Mouse (Mus musculus) brain, embryonic 14.5 days (tissue): ENCODE data around the gene Rnf103. TPM values are rescaled to one million over a fixed set of nuclear protein-coding genes. Genes with fewer than 3 reads are reported as not detected.
A peak's percentile ranks its signal among the peaks of the same experiment; 100 is the strongest.

Source experiments
- DNase-seq: peaks from one replicate; pipeline ENCODE4 v3.0.0-alpha.2; 2011; ENCODE audit warnings: low read depth
- CTCF ChIP-seq: fragments of 200-500 bp; IDR thresholded peaks from 2 replicates; pipeline ENCODE4 v1.5.1; 2012; ENCODE audit warnings: inconsistent platforms, mild to moderate bottlenecking, moderate library complexity, borderline replicate concordance; ENCODE audit not compliant: insufficient read depth, insufficient read length; ENCODE audit errors: extremely low read depth
- POLR2A ChIP-seq: fragments of 200-500 bp; IDR thresholded peaks from 2 replicates; pipeline ENCODE4 v1.6.1; 2012; ENCODE audit warnings: mild to moderate bottlenecking, inconsistent platforms, borderline replicate concordance; ENCODE audit not compliant: poor library complexity, insufficient read depth, insufficient read length, severe bottlenecking; ENCODE audit errors: extremely low read depth
- polyA plus RNA-seq: library from polyadenylated mRNA; depleted of rRNA; stranded (reverse); fragments of >200 nt; gene quantifications from 2 replicates; pipeline ENCODE4 v1.2.3, GENCODE M21; 2012; rRNA removed

Rnf103 gene
- polyA plus RNA-seq, 1 experiment: 25.1 TPM

DNA sequence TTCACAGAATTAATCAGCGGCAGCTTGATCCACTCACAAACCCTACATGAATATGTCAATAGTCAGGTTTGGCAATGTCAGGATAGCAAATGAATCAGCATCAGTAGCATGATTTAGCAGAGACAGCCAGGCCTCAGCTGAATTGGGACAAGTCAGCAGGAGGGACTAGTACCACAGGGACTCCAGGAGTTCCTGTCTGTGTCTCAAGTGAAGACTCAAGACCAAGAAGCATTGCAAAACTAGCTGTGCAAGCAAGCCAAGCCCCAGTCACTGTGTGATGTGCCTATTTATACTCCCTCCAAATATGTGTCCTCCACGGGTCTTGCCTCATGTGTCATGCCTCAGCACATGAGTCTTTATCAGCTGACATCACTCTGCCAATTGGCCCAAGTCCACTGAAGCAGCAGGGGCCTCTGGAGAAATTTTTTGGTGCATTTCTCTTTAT is 61.8 kb downstream of the Rnf103 start:
- TF ChIP-seq CTCF: no peak
- no peak for TF ChIP-seq POLR2A
- peak; percentile 1 for DNase-seq

DNA sequence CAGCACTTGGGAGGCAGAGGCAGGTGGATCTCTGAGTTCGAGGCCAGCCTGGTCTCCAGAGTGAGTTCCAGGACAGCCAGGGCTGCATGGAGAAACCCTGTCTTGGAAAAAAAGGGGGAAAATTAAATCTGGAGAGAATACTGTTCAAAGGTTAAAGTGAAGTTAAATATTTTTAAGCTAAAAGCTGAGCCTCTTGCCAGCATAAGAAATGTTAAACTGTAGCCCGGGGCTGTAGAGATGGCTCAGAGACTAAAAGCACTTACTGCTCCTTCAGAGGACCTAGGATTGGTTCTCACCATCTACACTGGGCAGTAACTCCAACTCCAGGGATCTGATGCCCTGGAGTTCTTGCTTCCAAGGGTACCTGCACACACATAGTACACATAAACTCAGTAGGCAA is 63.1 kb downstream of the Rnf103 start:
- no peak for TF ChIP-seq CTCF
- no peak for TF ChIP-seq POLR2A
- DNase-seq: no peak

Other genes with a start within 250 kb of the Rnf103 start
- gene Krcc1, start 222.2 kb upstream of the Rnf103 start, polyA plus RNA-seq: 9.3 and 11.1 TPM in 2 replicates
- 0.85 and 0.88 TPM in 2 replicates for gene Smyd1, start 171.7 kb upstream of the Rnf103 start, polyA plus RNA-seq
- gene Cd8b1, start 171.1 kb upstream of the Rnf103 start, polyA plus RNA-seq: not detected in 2 replicates
- not detected in 2 replicates for gene Cd8a, start 120.5 kb upstream of the Rnf103 start, polyA plus RNA-seq
- 30.0 and 33.6 TPM in 2 replicates for gene Rmnd5a, start 53.3 kb upstream of the Rnf103 start, polyA plus RNA-seq
- 51.0 and 51.6 TPM in 2 replicates for gene Chmp3, start 49.9 kb downstream of the Rnf103 start, polyA plus RNA-seq
- 65.1 and 66.4 TPM in 2 replicates for gene Kdm3a, start 139.1 kb downstream of the Rnf103 start, polyA plus RNA-seq
- gene Reep1, start 213.7 kb downstream of the Rnf103 start, polyA plus RNA-seq: 188 and 236 TPM in 2 replicates